Mouse (Mus musculus) limb, embryonic 12.5 days (tissue): ENCODE results near the gene Sesn3. TPM values are rescaled to one million over a fixed set of nuclear protein-coding genes. Genes with fewer than 3 reads are reported as not detected.

Experiments
- ATAC-seq: fragments of 200-750 bp; cut with Nextera tagmentation; 2 replicates; pipeline ENCODE4 v1.8.0; 2017; ENCODE audit warnings: low read depth, moderate TSS enrichment; ENCODE audit not compliant: insufficient number of reproducible peaks, insufficient read depth, low FRiP score, low TSS enrichment
- H3K27ac ChIP-seq: fragments of 300-500 bp; sonication (generic); 2 replicates; pipeline ENCODE4 v1.5.1; 2016; ENCODE audit warnings: mild to moderate bottlenecking, moderate library complexity
- H3K27me3 ChIP-seq: fragments of 300-500 bp; sonication (generic); 2 replicates; pipeline ENCODE4 v1.6.1; 2016; ENCODE audit warnings: mild to moderate bottlenecking, moderate library complexity
- H3K36me3 ChIP-seq: fragments of 300-500 bp; sonication (generic); 2 replicates; pipeline ENCODE4 v1.6.1; 2016; ENCODE audit warnings: mild to moderate bottlenecking, moderate library complexity
- H3K4me1 ChIP-seq: fragments of 300-500 bp; sonication (generic); replicated peaks from 2 replicates; pipeline ENCODE4 v1.6.1; 2016
- H3K4me2 ChIP-seq: fragments of 300-500 bp; sonication (generic); 2 replicates; pipeline ENCODE4 v1.6.1; 2016; ENCODE audit warnings: mild to moderate bottlenecking, moderate library complexity
- H3K4me3 ChIP-seq: fragments of 300-500 bp; sonication (generic); replicated peaks from 2 replicates; pipeline ENCODE4 v1.5.1; 2016; ENCODE audit warnings: mild to moderate bottlenecking
- H3K9ac ChIP-seq: fragments of 300-500 bp; sonication (generic); replicated peaks from 2 replicates; pipeline ENCODE4 v1.6.1; 2016; ENCODE audit warnings: mild to moderate bottlenecking, moderate library complexity
- H3K9me3 ChIP-seq: fragments of 300-500 bp; sonication (generic); 2 replicates; pipeline ENCODE4 v1.6.1; 2016; ENCODE audit warnings: mild to moderate bottlenecking, moderate library complexity
- WGBS: fragments of 180-500 bp; shearing (Covaris S2); methylation state at CpG from one replicate; pipeline ENCODE4 v1.1.7; 2016; 5-methylcytosine and 5-hydroxymethylcytosine counted together
- polyA plus RNA-seq: library from polyadenylated mRNA; unstranded; fragments of >200 nt; fragmentation: Nextera tagmentation; extraction: Ambion mirVana; gene quantifications from 2 replicates; pipeline ENCODE4 v1.2.1, GENCODE M21; 2016

Gene Sesn3
- polyA plus RNA-seq, 1 experiment from 2014 or later, result 28.2 TPM

GRCm38 (mm10) chr9:14380386-14381285, 105.8 kb downstream of the Sesn3 start:
- Histone ChIP-seq H3K36me3 (no peaks in the 10 kb centered on the region), H3K4me2 (peak overlapping the region; percentile 96), H3K4me3 (peak overlapping the region; percentile 69), H3K4me1 (peaks cover 16% of the 10 kb centered on the region), H3K27me3 (peaks cover 14% of the 10 kb centered on the region; the same call in 1 of the 2 replicates), H3K27ac (peak overlapping the region; percentile 41; the same call in 1 of the 2 replicates), H3K9ac (peak overlapping the region; percentile 71), H3K9me3 (no peaks in the 10 kb centered on the region)
- peak; percentile 94 for ATAC-seq
- under 1% methylated on average over 76 of the region's 76 CpGs for WGBS

DNA sequence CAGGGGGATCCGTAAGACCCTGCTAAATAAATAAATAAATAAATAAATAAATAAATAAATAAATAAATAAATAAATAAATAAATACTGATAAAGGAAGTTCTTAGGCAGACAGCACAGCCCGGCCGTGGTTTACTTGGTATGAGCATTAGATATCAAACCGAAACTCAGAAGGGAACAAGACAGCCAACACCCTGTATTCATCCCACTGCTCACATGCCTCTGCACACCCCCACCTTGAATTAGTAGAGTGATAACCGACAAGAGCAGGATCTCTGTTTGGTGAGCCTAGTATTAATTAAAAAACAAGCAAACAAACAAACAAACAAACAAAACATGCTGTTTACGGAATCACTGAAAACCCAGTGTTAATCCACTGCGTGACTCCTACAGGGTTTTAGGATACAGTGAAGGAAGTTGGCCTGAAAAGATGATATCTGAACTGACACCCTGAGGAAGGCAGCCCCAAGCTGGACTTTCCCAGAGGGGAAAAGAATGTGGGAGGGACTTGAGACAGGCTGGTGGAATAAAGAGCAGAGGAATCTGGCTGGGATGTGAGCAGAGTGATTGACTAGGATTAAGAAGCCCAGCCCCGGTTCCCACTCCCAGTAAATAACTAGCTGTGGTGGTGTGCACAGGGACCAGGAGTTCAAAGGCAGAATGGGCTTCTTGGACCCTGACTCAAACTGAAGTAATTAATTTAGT, 106.6 kb downstream of the Sesn3 start, which contains the start of gene Endod1:
TSS of gene Endod1 (minus strand) at position 155 of the 703 bp plus-strand sequence.
- H3K27ac ChIP-seq, result peak within 1 kb of the TSS; percentile 41; the same call in 1 of the 2 replicates
- peak within 1 kb of the TSS; percentile 71 for H3K9ac ChIP-seq
- peak; percentile 57 for ATAC-seq
- H3K9me3 ChIP-seq, result no peaks in the 10 kb centered on the region
- H3K36me3 ChIP-seq, result no peaks in the 10 kb centered on the region
- H3K4me1 ChIP-seq, result peaks cover 16% of the 10 kb centered on the region
- WGBS, result 7% methylated on average over 8 of the region's 8 CpGs
- H3K27me3 ChIP-seq, result peaks cover 14% of the 10 kb centered on the region; the same call in 1 of the 2 replicates
- H3K4me3 ChIP-seq, result peak within 1 kb of the TSS; percentile 69
- H3K4me2 ChIP-seq, result peak within 1 kb of the TSS; percentile 96

- Histone ChIP-seq H3K9ac (no peak overlapping the region), H3K27me3 (peaks cover 14% of the 10 kb centered on the region; the same call in 1 of the 2 replicates), H3K27ac (no peak overlapping the region), H3K4me3 (no peak overlapping the region), H3K4me1 (peaks cover 16% of the 10 kb centered on the region), H3K36me3 (no peaks in the 10 kb centered on the region), H3K4me2 (no peak overlapping the region), H3K9me3 (no peaks in the 10 kb centered on the region)
- WGBS, result 73% methylated on average over 5 of the region's 5 CpGs
- ATAC-seq, result no peak
Measured at GRCm38 (mm10) chr9:14382256-14382791, 107.5 kb downstream of the Sesn3 start.

Other genes with a start within 250 kb of the Sesn3 start
- gene Endod1, start 106.4 kb downstream of the Sesn3 start, polyA plus RNA-seq, result 8.2 and 8.3 TPM in 2 replicates
- gene Kdm4d, start 225.4 kb downstream of the Sesn3 start, polyA plus RNA-seq, result 0.29 and 0.42 TPM in 2 replicates
- 182 and 186 TPM in 2 replicates for gene Cwc15, start 225.6 kb downstream of the Sesn3 start, polyA plus RNA-seq